Mouse (Mus musculus): Measurements from ENCODE around the gene Camk2n2. TPM values are rescaled to one million over a fixed set of nuclear protein-coding genes. Genes with fewer than 3 reads are reported as not detected.

Camk2n2 gene
- 2.6 TPM for polyA plus RNA-seq (2014; fragmentation: Illumina TruSeq; extraction: RNeasy Lipid Tissue Mini Kit (QIAGEN cat#74804); ENCODE audit: insufficient read depth, low read depth, low replicate concordance)

DNA sequence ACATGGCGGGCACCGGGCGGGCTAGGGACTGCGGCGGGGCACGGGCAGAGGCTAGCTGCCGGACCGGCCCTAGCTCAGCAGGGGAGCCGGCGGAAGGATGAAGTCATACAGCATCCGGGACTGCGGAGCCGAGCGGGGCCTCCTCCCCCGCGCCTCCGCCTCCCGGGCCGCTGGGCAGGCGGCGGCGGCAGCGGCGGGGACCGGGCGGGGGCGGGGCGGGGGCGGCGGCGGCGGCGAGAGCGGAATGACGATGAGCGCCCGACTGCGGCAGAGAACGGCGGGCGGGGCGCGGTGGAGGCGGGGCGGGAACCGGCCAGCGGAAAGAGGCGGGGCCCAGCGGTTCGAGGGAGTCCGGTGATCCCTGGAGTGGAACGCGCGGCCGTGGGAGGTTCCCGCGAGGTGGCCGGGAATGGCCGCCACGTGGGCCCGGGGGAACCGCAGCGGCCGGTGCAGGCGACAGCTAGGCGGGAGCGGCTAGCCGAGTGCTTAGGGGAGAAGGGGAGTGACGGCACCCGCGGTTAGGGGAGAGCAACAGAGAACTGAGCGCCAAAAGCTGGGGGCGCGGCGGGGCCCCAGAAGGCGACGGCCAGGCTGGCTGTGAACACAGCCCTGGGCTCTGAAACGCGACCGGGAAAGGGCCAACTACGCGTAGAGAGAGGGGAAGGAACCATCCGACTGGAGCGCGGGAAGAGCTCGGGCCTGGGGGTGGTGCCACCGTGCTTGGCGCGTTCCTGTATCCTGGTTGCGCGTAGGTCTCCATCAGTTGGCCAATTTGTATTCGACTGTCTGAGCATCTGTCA is at the start of gene Camk2n2:
TSS of gene Camk2n2 (minus strand) at position 97 of the 800 bp plus-strand sequence.

DNA sequence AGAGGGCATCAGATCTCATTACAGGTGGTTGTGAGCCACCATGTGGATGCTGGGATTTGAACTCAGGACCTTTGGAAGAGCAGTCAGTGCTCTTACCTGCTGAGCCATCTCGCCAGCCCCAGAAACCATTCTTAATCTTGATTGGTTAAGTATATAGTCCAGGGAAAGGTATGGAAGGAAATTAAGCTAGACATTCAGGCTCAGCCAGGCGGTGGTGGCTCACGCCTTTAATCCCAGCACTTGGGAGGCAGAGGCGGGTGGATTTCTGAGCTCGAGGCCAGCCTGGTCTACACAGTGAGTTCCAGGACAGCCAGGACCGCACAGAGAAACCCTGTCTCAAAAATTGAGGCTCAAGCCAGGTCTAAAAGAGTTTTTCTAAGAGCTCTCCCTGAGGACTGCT is 46.9 kb upstream of the Camk2n2 start, which contains the start of gene Eif4g1:
TSS of gene Eif4g1 (plus strand) at position 301 of the 400 bp plus-strand sequence.

DNA sequence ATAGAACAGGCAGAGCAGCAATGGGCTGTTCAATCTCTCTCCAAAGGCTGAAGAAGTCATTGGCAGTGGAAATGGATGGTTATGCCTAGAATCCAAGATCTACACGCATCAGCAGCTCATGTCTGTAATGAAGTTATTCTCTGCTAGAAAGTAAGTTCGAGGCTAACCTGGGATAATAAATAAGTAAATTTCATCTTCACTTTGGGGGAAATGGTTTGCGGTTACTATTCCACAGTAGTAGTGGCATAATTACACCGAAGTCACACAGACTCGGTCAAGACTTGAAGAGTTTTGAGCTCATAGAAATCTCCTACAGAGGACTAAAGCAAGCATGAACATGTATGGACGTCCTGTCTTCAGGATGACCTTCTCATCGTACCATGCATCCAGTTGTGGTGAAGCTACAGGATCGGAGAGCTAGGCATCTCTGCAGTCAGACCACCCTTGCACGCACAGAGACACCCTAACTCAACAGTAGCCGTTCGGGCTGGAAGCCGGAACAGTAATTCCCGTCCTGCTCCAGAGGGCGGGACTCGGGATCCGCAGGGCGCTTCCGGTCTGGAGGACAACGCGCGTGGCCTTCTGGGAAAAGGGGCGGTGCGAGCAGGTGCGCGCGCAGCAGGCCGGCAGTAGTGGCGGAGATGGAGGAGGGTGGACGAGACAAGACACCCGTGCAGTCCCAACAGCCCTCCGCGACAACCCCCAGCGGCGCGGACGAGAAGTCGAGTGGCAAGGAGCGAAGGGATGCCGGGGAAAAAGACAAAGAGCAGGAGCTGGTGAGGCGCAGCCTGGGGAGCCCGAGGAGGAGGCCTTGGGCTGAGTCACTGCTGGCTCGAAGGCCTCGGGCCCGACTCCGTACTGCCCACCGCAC is 30.2 kb upstream of the Camk2n2 start, which contains the start of gene Psmd2:
TSS of gene Psmd2 (plus strand) at position 577 of the 871 bp plus-strand sequence.

DNA sequence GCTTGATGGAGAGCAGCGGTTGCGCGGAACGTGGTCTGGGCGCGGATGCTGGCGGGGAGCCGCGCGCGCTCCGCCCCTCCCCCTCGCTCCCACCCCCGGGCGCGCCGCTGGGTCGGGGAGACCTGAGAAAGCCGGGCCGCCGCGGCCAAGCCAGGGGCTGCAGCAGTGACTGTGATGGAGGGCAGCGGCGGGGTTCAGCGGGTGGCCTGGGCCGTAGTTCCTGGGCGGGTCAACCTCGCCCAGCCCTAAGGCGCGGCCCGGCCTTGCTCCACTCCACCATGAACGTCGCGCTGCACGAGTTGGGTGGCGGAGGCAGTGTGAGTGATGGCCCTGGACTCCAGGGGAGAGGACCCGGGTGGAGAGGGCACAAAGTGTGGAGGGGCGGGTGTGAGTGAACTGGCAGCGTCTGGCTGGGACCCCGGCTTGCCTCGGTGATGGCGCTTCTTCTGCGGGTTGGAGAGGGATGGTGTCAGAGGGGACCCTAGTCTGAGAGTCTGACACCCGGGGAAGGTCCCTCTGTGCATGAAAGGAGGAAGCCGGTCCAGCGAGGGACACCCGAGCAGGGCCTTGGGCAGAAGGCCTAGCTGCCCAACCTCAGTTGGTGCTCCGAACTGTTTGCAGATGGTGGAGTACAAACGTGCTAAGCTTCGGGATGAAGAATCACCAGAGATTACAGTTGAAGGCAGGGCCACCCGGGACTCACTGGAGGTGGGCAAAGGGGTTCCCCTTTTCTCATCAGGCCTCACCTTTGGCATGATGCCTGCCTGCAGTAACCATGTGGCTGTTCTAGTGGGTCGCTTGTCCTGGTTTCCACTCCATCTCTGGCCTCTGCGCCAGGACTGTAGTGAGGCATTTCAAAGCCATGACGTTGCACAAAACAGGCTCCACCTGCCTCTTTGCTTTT is 8.9 kb upstream of the Camk2n2 start, which contains the start of gene Ece2:
TSS of gene Ece2 (plus strand) at position 98 of the 904 bp plus-strand sequence.

DNA sequence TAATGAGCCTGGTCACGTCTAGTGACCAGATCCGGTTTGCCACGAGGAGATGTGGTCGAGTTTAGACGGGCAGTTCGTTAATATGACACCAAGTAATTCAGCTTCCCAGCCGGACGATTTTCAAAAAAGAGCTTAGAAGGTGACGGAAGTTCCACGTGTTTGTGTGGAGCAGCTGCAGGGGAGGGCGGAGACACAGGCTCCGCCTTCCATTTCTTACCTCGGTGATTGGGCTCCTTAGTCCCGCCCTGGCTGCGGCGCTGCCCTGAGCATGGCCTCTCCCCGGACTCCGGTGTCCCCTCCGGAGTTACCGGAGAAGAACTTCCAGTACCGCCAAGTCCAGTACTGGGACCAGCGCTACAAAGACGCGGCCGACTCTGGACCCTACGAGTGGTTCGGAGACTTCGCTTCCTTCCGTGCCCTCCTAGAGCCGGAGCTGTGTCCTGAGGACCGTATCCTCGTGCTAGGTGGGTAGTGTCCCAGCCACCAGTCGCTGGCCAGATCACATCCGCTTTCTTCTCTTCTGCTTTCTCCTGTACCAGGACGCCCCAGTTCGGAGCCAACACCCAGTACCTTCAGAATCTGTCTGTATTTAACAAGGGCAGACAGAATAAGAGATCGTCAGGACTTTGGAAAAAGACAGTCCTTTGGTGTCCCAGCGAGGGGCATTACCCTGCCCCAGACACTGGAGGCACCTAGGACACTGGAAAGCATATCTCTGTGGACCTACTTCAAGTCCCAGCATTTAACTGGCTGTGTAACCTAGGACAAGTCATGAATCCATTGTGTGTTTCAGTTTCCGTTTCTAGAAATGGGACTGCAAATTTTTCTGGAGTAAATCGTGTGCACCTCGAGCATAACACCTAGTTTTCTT is 9.5 kb downstream of the Camk2n2 start, which contains the start of the genes Eef1akmt4, Gm49333 and Alg3:
TSS of gene Eef1akmt4 (plus strand) at position 237 of the 871 bp plus-strand sequence.
TSS of gene Gm49333 (plus strand) at position 254 of the 871 bp plus-strand sequence.
TSS of gene Alg3 (minus strand) at position 379 of the 871 bp plus-strand sequence.

GRCm38 (mm10) chr16:20589366-20589938 is 31.6 kb downstream of the Camk2n2 start, which contains the start of gene Vwa5b2:
Gene Vwa5b2, plus strand, starts transcription at chr16:20589471.

Other genes starting within 250 kb of the Camk2n2 start
- gene Abcc5, start 194.9 kb downstream of the Camk2n2 start, polyA plus RNA-seq (2014; fragmentation: Illumina TruSeq; extraction: RNeasy Lipid Tissue Mini Kit (QIAGEN cat#74804); ENCODE audit: insufficient read depth, low read depth, low replicate concordance) = 26.6 TPM
- 43.4 TPM for gene Eif2b5, start 122.5 kb downstream of the Camk2n2 start, polyA plus RNA-seq (2014; fragmentation: Illumina TruSeq; extraction: RNeasy Lipid Tissue Mini Kit (QIAGEN cat#74804); ENCODE audit: insufficient read depth, low read depth, low replicate concordance)
- gene Dvl3, start 104.3 kb downstream of the Camk2n2 start, polyA plus RNA-seq (2014; fragmentation: Illumina TruSeq; extraction: RNeasy Lipid Tissue Mini Kit (QIAGEN cat#74804); ENCODE audit: insufficient read depth, low read depth, low replicate concordance) = 7.2 TPM
- 172 TPM for gene Ap2m1, start 85.8 kb downstream of the Camk2n2 start, polyA plus RNA-seq (2014; fragmentation: Illumina TruSeq; extraction: RNeasy Lipid Tissue Mini Kit (QIAGEN cat#74804); ENCODE audit: insufficient read depth, low read depth, low replicate concordance)
- gene Abcf3, start 72.7 kb downstream of the Camk2n2 start, polyA plus RNA-seq (2014; fragmentation: Illumina TruSeq; extraction: RNeasy Lipid Tissue Mini Kit (QIAGEN cat#74804); ENCODE audit: insufficient read depth, low read depth, low replicate concordance) = 29.9 TPM
- not detected for gene Vwa5b2, start 31.8 kb downstream of the Camk2n2 start, polyA plus RNA-seq (2014; fragmentation: Illumina TruSeq; extraction: RNeasy Lipid Tissue Mini Kit (QIAGEN cat#74804); ENCODE audit: insufficient read depth, low read depth, low replicate concordance)
- 7.8 TPM for gene Eef1akmt4, start 9.7 kb downstream of the Camk2n2 start, polyA plus RNA-seq (2014; fragmentation: Illumina TruSeq; extraction: RNeasy Lipid Tissue Mini Kit (QIAGEN cat#74804); ENCODE audit: insufficient read depth, low read depth, low replicate concordance)
- not detected for gene Gm49333, start 9.7 kb downstream of the Camk2n2 start, polyA plus RNA-seq (2014; fragmentation: Illumina TruSeq; extraction: RNeasy Lipid Tissue Mini Kit (QIAGEN cat#74804); ENCODE audit: insufficient read depth, low read depth, low replicate concordance)
- gene Alg3, start 9.6 kb downstream of the Camk2n2 start, polyA plus RNA-seq (2014; fragmentation: Illumina TruSeq; extraction: RNeasy Lipid Tissue Mini Kit (QIAGEN cat#74804); ENCODE audit: insufficient read depth, low read depth, low replicate concordance) = 9.9 TPM
- 0.23 TPM for gene Ece2, start 8.5 kb upstream of the Camk2n2 start, polyA plus RNA-seq (2014; fragmentation: Illumina TruSeq; extraction: RNeasy Lipid Tissue Mini Kit (QIAGEN cat#74804); ENCODE audit: insufficient read depth, low read depth, low replicate concordance)
- 87.1 TPM for gene Psmd2, start 30.4 kb upstream of the Camk2n2 start, polyA plus RNA-seq (2014; fragmentation: Illumina TruSeq; extraction: RNeasy Lipid Tissue Mini Kit (QIAGEN cat#74804); ENCODE audit: insufficient read depth, low read depth, low replicate concordance)
- 71.2 TPM for gene Eif4g1, start 47.0 kb upstream of the Camk2n2 start, polyA plus RNA-seq (2014; fragmentation: Illumina TruSeq; extraction: RNeasy Lipid Tissue Mini Kit (QIAGEN cat#74804); ENCODE audit: insufficient read depth, low read depth, low replicate concordance)
- gene Fam131a, start 72.0 kb upstream of the Camk2n2 start, polyA plus RNA-seq (2014; fragmentation: Illumina TruSeq; extraction: RNeasy Lipid Tissue Mini Kit (QIAGEN cat#74804); ENCODE audit: insufficient read depth, low read depth, low replicate concordance) = 12.6 TPM
- 25.3 TPM for gene Polr2h, start 96.4 kb upstream of the Camk2n2 start, polyA plus RNA-seq (2014; fragmentation: Illumina TruSeq; extraction: RNeasy Lipid Tissue Mini Kit (QIAGEN cat#74804); ENCODE audit: insufficient read depth, low read depth, low replicate concordance)
- gene Clcn2, start 96.5 kb upstream of the Camk2n2 start, polyA plus RNA-seq (2014; fragmentation: Illumina TruSeq; extraction: RNeasy Lipid Tissue Mini Kit (QIAGEN cat#74804); ENCODE audit: insufficient read depth, low read depth, low replicate concordance) = 2.4 TPM
- gene Chrd, start 111.8 kb upstream of the Camk2n2 start, polyA plus RNA-seq (2014; fragmentation: Illumina TruSeq; extraction: RNeasy Lipid Tissue Mini Kit (QIAGEN cat#74804); ENCODE audit: insufficient read depth, low read depth, low replicate concordance) = 1.4 TPM
- gene Thpo, start 113.2 kb upstream of the Camk2n2 start, polyA plus RNA-seq (2014; fragmentation: Illumina TruSeq; extraction: RNeasy Lipid Tissue Mini Kit (QIAGEN cat#74804); ENCODE audit: insufficient read depth, low read depth, low replicate concordance) = 0.50 TPM